Mouse (Mus musculus): ENCODE data around the gene Dazap2. TPM values are rescaled to one million over a fixed set of nuclear protein-coding genes. Genes with fewer than 3 reads are reported as not detected.

The Dazap2 gene
- polyA plus RNA-seq, 1 experiment, result 214 TPM

DNA sequence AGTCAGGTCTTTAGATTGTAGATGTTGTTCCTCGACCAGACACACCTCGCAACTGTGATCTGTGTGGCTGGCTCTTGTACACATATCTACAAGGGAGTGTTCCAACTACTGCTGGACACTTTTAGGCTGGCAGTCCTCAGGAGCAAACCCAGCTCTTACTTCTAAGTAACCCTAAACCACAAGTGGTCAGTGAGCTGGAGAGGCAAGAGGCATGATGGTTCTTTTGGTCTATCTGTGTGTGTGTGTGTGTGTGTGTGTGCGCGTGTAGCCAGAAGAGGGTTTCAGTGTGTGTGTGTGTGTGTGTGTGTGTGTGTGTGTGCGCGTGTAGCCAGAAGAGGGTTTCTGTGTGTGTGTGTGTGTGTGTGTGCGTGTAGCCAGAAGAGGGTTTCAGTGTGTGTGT, 27.3 kb downstream of the Dazap2 start:
- no peak overlapping the region for H3K4me3 ChIP-seq (replicated peaks; ENCODE audit: insufficient read depth, low read depth, low read length)
- no peaks in the 10 kb centered on the region for H3K27me3 ChIP-seq (ENCODE audit: control insufficient read depth, insufficient read depth, low read length)
- no peak for TF ChIP-seq POLR2A (IDR thresholded peaks at IDR 0.05; ENCODE audit: borderline replicate concordance, insufficient read depth, low read length)
- no peak for TF ChIP-seq CTCF (IDR thresholded peaks at IDR 0.05; ENCODE audit: borderline replicate concordance, insufficient read depth, low read depth, low read length)
- DNase-seq, result no peak
- no peaks in the 10 kb centered on the region for H3K4me1 ChIP-seq (ENCODE audit: control insufficient read depth, insufficient read depth, low read length)
- WGBS, result 91% methylated on average over 7 of the region's 7 CpGs
- no peak overlapping the region for H3K27ac ChIP-seq (ENCODE audit: insufficient read depth, low read length)

DNA sequence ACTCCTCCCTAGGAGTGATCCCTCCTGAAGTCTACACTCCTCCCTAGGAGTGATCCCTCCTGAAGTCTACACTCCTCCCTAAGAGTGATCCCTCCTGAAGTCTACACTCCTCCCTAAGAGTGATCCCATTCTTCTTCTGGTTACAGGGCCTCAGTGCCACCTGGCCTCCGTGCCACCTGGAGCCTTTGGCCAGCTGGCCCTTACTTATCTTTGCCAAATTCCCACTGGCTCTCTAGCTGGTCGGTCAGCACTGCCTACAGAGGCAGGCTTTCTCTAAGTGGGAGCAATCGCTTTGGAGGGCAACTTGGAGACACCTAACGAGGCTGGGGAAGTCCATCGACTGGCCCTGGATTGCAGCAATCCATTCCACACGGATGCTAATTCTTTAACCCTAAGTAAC, 31.0 kb downstream of the Dazap2 start:
- Histone ChIP-seq H3K4me3 (replicated peaks; ENCODE audit: insufficient read depth, low read depth, low read length) (no peak overlapping the region), H3K4me1 (ENCODE audit: control insufficient read depth, insufficient read depth, low read length) (peaks cover 10% of the 10 kb centered on the region), H3K27me3 (ENCODE audit: control insufficient read depth, insufficient read depth, low read length) (no peaks in the 10 kb centered on the region), H3K27ac (ENCODE audit: insufficient read depth, low read length) (no peak overlapping the region)
- WGBS, result 15% methylated on average over 6 of the region's 6 CpGs
- TF ChIP-seq CTCF (IDR thresholded peaks at IDR 0.05; ENCODE audit: borderline replicate concordance, insufficient read depth, low read depth, low read length) (no peak), POLR2A (IDR thresholded peaks at IDR 0.05; ENCODE audit: borderline replicate concordance, insufficient read depth, low read length) (no peak)
- DNase-seq, result peak; percentile 69 to 83

DNA sequence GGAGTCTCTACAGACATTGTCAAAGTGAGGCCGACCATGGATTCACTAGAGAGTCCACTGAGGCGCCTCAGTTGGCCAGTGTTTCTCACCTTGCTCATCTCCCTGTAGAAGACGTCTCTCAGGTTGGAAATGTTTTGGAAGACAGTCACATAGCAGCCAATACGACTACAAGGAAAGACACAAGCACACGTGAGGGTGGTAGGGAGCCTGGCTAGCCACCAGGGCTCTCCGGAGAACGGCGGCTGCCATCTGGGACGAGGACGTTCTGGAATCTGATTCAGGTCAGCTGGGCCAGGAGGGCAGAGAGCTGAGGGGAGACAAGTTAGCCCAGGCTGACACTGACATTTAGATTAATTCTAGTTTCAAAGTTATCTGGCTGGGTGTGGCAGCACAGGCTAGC, 35.0 kb downstream of the Dazap2 start:
- Histone ChIP-seq H3K4me3 (replicated peaks; ENCODE audit: insufficient read depth, low read depth, low read length) (no peak overlapping the region), H3K27ac (ENCODE audit: insufficient read depth, low read length) (no peak overlapping the region), H3K27me3 (ENCODE audit: control insufficient read depth, insufficient read depth, low read length) (no peaks in the 10 kb centered on the region), H3K4me1 (ENCODE audit: control insufficient read depth, insufficient read depth, low read length) (peaks cover 10% of the 10 kb centered on the region)
- TF ChIP-seq POLR2A (IDR thresholded peaks at IDR 0.05; ENCODE audit: borderline replicate concordance, insufficient read depth, low read length), result no peak
- TF ChIP-seq CTCF (IDR thresholded peaks at IDR 0.05; ENCODE audit: borderline replicate concordance, insufficient read depth, low read depth, low read length), result no peak
- WGBS, result 23% methylated on average over 10 of the region's 10 CpGs
- peak; percentile 48 to 65 for DNase-seq

DNA sequence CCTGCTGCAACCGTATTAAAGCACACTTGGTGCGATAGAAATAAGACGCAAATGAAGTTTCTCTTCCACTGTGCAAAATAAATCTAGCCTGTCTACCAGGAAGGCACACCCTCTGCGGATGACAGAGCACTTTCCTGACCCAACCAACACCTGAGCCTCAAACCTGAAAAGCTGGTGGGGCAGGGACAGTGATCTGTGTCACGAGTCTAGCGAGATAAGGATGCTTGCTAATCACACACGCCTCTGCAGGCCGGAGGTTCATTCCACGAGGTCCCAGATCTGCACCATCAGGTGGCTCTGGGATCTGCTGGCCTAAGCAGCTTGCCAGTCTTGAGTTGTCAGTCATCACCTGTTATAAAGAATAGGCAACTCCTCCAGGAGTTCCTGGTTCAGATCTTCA, 36.5 kb downstream of the Dazap2 start:
- Histone ChIP-seq H3K27me3 (ENCODE audit: control insufficient read depth, insufficient read depth, low read length) (no peaks in the 10 kb centered on the region), H3K4me1 (ENCODE audit: control insufficient read depth, insufficient read depth, low read length) (peaks cover 10% of the 10 kb centered on the region), H3K27ac (ENCODE audit: insufficient read depth, low read length) (no peak overlapping the region), H3K4me3 (replicated peaks; ENCODE audit: insufficient read depth, low read depth, low read length) (no peak overlapping the region)
- WGBS, result 93% methylated on average over 9 of the region's 9 CpGs
- no peak for DNase-seq
- no peak for TF ChIP-seq POLR2A (IDR thresholded peaks at IDR 0.05; ENCODE audit: borderline replicate concordance, insufficient read depth, low read length)
- TF ChIP-seq CTCF (IDR thresholded peaks at IDR 0.05; ENCODE audit: borderline replicate concordance, insufficient read depth, low read depth, low read length), result no peak

DNA sequence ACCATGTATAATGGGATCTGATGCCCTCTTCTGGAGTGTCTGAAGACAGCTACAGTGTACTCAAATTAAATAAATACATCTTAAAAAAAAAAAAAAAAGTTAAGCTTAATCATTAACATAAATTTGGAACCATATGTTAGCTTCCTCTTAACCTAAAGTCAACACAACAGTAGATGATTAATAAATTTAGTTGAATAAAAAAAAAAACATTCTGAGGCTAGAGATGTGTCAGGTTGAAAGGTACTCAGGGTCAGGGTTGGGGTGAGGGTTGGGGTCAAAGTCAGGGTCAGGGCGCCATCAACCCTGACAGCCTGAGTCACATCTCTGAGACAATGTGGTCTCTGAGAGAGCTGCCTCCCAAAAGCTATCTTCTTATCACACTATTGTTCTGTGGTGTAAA, 39.1 kb downstream of the Dazap2 start:
- no peak overlapping the region for H3K27ac ChIP-seq (ENCODE audit: insufficient read depth, low read length)
- no peak for DNase-seq
- 87% methylated on average over 1 of the region's 1 CpGs for WGBS
- no peak overlapping the region for H3K4me3 ChIP-seq (replicated peaks; ENCODE audit: insufficient read depth, low read depth, low read length)
- TF ChIP-seq POLR2A (IDR thresholded peaks at IDR 0.05; ENCODE audit: borderline replicate concordance, insufficient read depth, low read length) (no peak), CTCF (IDR thresholded peaks at IDR 0.05; ENCODE audit: borderline replicate concordance, insufficient read depth, low read depth, low read length) (no peak)
- no peaks in the 10 kb centered on the region for H3K27me3 ChIP-seq (ENCODE audit: control insufficient read depth, insufficient read depth, low read length)
- H3K4me1 ChIP-seq (ENCODE audit: control insufficient read depth, insufficient read depth, low read length), result peaks cover 15% of the 10 kb centered on the region

DNA sequence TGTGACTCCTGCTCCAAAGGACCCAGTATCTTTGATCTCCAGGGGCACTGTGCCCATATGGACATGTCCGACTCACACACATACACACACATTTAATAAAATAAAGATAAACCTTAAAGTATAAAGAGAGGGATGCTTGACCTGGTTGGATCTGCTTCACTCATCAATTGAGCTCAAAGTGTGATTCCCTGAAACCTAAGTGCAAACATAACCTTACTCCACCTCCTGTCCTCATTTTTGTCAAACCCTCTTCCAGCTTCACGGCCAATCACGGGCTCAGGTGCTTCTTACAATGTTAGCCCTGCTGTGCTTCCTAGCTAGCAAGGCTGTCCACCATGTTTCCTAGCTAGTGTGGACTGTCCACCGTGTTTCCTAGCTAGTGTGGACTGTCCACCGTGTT, 40.1 kb downstream of the Dazap2 start:
- 87% methylated on average over 5 of the region's 5 CpGs for WGBS
- H3K4me1 ChIP-seq (ENCODE audit: control insufficient read depth, insufficient read depth, low read length), result peaks cover 11% of the 10 kb centered on the region
- TF ChIP-seq POLR2A (IDR thresholded peaks at IDR 0.05; ENCODE audit: borderline replicate concordance, insufficient read depth, low read length), result no peak
- no peak for TF ChIP-seq CTCF (IDR thresholded peaks at IDR 0.05; ENCODE audit: borderline replicate concordance, insufficient read depth, low read depth, low read length)
- H3K27ac ChIP-seq (ENCODE audit: insufficient read depth, low read length), result no peak overlapping the region
- H3K27me3 ChIP-seq (ENCODE audit: control insufficient read depth, insufficient read depth, low read length), result no peaks in the 10 kb centered on the region
- no peak for DNase-seq
- H3K4me3 ChIP-seq (replicated peaks; ENCODE audit: insufficient read depth, low read depth, low read length), result no peak overlapping the region

DNA sequence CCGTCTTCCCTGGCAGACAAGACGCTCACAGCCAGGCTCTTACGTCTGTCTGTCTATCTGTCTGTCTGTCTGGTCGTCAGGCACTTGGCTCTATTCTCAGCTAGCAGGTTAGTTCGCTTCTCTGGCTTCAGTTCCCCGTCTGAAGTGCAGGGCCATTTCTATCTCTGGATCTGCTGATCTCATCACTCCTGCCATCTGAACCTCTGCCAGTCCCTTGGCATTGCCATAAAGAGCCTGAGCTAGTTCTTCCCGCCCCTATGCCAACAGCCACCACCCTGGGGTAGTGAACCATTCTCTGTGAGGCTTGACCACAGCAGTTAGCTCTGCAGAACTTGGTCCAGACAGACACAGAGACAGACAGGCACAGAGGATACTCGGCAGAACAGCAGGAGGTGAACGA, 45.2 kb downstream of the Dazap2 start:
- 13% methylated on average over 9 of the region's 9 CpGs for WGBS
- Histone ChIP-seq H3K27me3 (ENCODE audit: control insufficient read depth, insufficient read depth, low read length) (no peaks in the 10 kb centered on the region), H3K27ac (ENCODE audit: insufficient read depth, low read length) (no peak overlapping the region), H3K4me1 (ENCODE audit: control insufficient read depth, insufficient read depth, low read length) (peaks cover 16% of the 10 kb centered on the region), H3K4me3 (replicated peaks; ENCODE audit: insufficient read depth, low read depth, low read length) (no peak overlapping the region)
- peak; percentile 53 to 75 for DNase-seq
- TF ChIP-seq POLR2A (IDR thresholded peaks at IDR 0.05; ENCODE audit: borderline replicate concordance, insufficient read depth, low read length) (no peak), CTCF (IDR thresholded peaks at IDR 0.05; ENCODE audit: borderline replicate concordance, insufficient read depth, low read depth, low read length) (no peak)

DNA sequence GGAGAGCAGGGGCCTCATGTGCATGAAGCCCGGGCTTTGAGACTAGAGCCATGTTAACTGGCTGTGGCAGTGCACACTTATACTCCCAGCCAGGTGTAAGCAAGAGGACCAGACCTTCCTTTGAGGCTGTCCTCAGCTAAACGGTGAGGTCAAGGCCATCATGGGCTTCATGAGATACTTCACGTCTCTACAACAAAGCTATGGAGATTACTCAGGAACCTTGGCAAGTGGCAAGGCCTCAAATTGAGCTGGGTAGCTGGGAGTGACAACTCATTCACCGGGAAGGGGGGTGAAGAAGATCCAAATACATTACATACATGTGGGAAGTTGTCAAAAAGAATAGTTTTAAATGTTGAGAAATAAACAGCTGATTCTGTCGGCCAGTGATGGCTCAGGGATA, 45.7 kb downstream of the Dazap2 start:
- DNase-seq, result no peak
- Histone ChIP-seq H3K4me1 (ENCODE audit: control insufficient read depth, insufficient read depth, low read length) (peaks cover 16% of the 10 kb centered on the region), H3K27ac (ENCODE audit: insufficient read depth, low read length) (no peak overlapping the region), H3K27me3 (ENCODE audit: control insufficient read depth, insufficient read depth, low read length) (no peaks in the 10 kb centered on the region), H3K4me3 (replicated peaks; ENCODE audit: insufficient read depth, low read depth, low read length) (no peak overlapping the region)
- TF ChIP-seq CTCF (IDR thresholded peaks at IDR 0.05; ENCODE audit: borderline replicate concordance, insufficient read depth, low read depth, low read length), result no peak
- TF ChIP-seq POLR2A (IDR thresholded peaks at IDR 0.05; ENCODE audit: borderline replicate concordance, insufficient read depth, low read length), result no peak
- 85% methylated on average over 5 of the region's 5 CpGs for WGBS
